Mouse (Mus musculus) C2C12 (cell line): ENCODE measurements around the gene Mrgprh.

Experiments used
- CEBPB ChIP-seq: IDR thresholded peaks from one replicate; pipeline ENCODE4 v1.6.1; 2011; ENCODE audit warnings: low read depth, mild to moderate bottlenecking, control low read depth, moderate library complexity
- CTCF ChIP-seq: IDR thresholded peaks from one replicate; pipeline ENCODE4 v1.5.1; 2011; ENCODE audit not compliant: control insufficient read depth, insufficient read depth, insufficient read length
- MAX ChIP-seq: IDR thresholded peaks from one replicate; pipeline ENCODE4 v1.6.1; 2011; ENCODE audit warnings: mild to moderate bottlenecking, control low read depth
- MYOG ChIP-seq: IDR thresholded peaks from one replicate; pipeline ENCODE4 v1.6.1; 2011; ENCODE audit not compliant: control insufficient read depth, insufficient read length; ENCODE audit errors: extremely low read depth
- USF1 ChIP-seq: IDR thresholded peaks from one replicate; pipeline ENCODE4 v1.6.1; 2011; ENCODE audit warnings: low read depth, mild to moderate bottlenecking, control low read depth, moderate library complexity

GRCm38 (mm10) chr17:12845862-12846261, 30.0 kb upstream of the Mrgprh start:
- TF ChIP-seq CTCF = no peak
- TF ChIP-seq USF1 = no peak
- no peak for TF ChIP-seq CEBPB
- no peak for TF ChIP-seq MYOG
- no peak for TF ChIP-seq MAX
